20 mouse cellular contexts compared by ENCODE assay signal in genomic region chr17:50802380-50802779, GRCm38 (mm10).
"Had no signal": no experiment of that assay in that cellular context is flagged by ENCODE, and none has a peak within 500 bp of the region (broad histone marks: within the 10 kb centered on the region; RNA-seq: fewer than 3 reads in every experiment).

No protein-coding gene starts in this region.

- H3K9ac ChIP-seq: limb, embryonic 13.5 days; liver, embryonic 12.5 days; liver, embryonic 15.5 days; midbrain, embryonic 13.5 days; stomach, embryonic 15.5 days had no signal

- H3K4me2 ChIP-seq: limb, embryonic 13.5 days; liver, embryonic 12.5 days; liver, embryonic 15.5 days; midbrain, embryonic 13.5 days; stomach, embryonic 15.5 days had no signal

- ATAC-seq: intestine, postnatal 0 days; liver, embryonic 12.5 days; midbrain, embryonic 13.5 days had no signal

- H3K36me3 ChIP-seq: limb, embryonic 10.5 days; limb, embryonic 13.5 days; liver, embryonic 15.5 days; midbrain, embryonic 13.5 days; stomach, embryonic 15.5 days had no signal

- H3K27ac ChIP-seq: kidney, postnatal 0 days; layer of hippocampus, adult 2 months; limb, embryonic 10.5 days; limb, embryonic 13.5 days; liver, embryonic 12.5 days; liver, embryonic 15.5 days; midbrain, embryonic 13.5 days; stomach, embryonic 15.5 days had no signal

- H3K27me3 ChIP-seq: limb, embryonic 13.5 days; liver, embryonic 12.5 days; liver, embryonic 15.5 days; midbrain, embryonic 13.5 days; stomach, embryonic 15.5 days had no signal

- H3K4me1 ChIP-seq: limb, embryonic 13.5 days; liver, embryonic 12.5 days; liver, embryonic 15.5 days; stomach, embryonic 15.5 days had no signal

- H3K9me3 ChIP-seq: limb, embryonic 10.5 days; limb, embryonic 13.5 days; liver, embryonic 12.5 days; liver, embryonic 15.5 days; midbrain, embryonic 13.5 days; stomach, embryonic 15.5 days had no signal

- DNase-seq: kidney, adult 2 months; kidney, postnatal 25 days; layer of hippocampus, adult 9-11 months; liver; lung, adult 18-20 months; lung, postnatal 10 days; lung, postnatal 4 days; right cerebral cortex, postnatal 25 days; spleen, adult 18-20 months; thymus, adult 18-20 months; thymus, postnatal 36 days had no signal

- H3K4me3 ChIP-seq: layer of hippocampus, adult 2 months; limb, embryonic 10.5 days; limb, embryonic 13.5 days; liver, embryonic 12.5 days; liver, embryonic 15.5 days; midbrain, embryonic 13.5 days; stomach, embryonic 15.5 days had no signal
